Mouse (Mus musculus) layer of hippocampus, postnatal 36 days (tissue): ENCODE data around the gene Slc35b1. TPM values are rescaled to one million over a fixed set of nuclear protein-coding genes. Genes with fewer than 3 reads are reported as not detected.
"Not testable (repeated sequence)": the region's sequence is repeated elsewhere in the genome, so short reads cannot be mapped to it uniquely, and the experiment has no call there.

Experiments
- DNase-seq, 2 experiments: peaks; one replicate each; pipeline ENCODE4 v3.0.0; 2022
- total RNA-seq, 2 experiments: library from RNA; stranded (reverse); gene quantifications; 2 replicates each; pipeline ENCODE4 v1.2.3; 2021

Gene Slc35b1
- total RNA-seq, 2 experiments from 2014 or later, result 71.5 to 73.1 TPM

- no peak for DNase-seq
Observed at GRCm38 (mm10) chr11:95396548-95396947, 12.1 kb downstream of the Slc35b1 start.

- DNase-seq, result peak; percentile 64 to 70
Observed at GRCm38 (mm10) chr11:95397843-95398835, 13.6 kb downstream of the Slc35b1 start.

- no peak for DNase-seq
Observed at GRCm38 (mm10) chr11:95399520-95400020, 15.1 kb downstream of the Slc35b1 start.

GRCm38 (mm10) chr11:95401568-95401967, 17.1 kb downstream of the Slc35b1 start:
- DNase-seq, result no peak

GRCm38 (mm10) chr11:95402196-95402595, 17.7 kb downstream of the Slc35b1 start:
- no peak for DNase-seq

GRCm38 (mm10) chr11:95402658-95403101, 18.2 kb downstream of the Slc35b1 start:
- DNase-seq, result no peak

GRCm38 (mm10) chr11:95403382-95404340, 19.2 kb downstream of the Slc35b1 start:
- DNase-seq, result no peak

GRCm38 (mm10) chr11:95405771-95406170, 21.3 kb downstream of the Slc35b1 start:
- DNase-seq, result no peak

- DNase-seq, result not testable (repeated sequence)
Observed at GRCm38 (mm10) chr11:95406398-95406797, 21.9 kb downstream of the Slc35b1 start.

GRCm38 (mm10) chr11:95409450-95410112, 25.1 kb downstream of the Slc35b1 start:
- no peak for DNase-seq

GRCm38 (mm10) chr11:95411453-95412013, 27.0 kb downstream of the Slc35b1 start:
- DNase-seq, result no peak

GRCm38 (mm10) chr11:95412615-95413014, 28.1 kb downstream of the Slc35b1 start:
- no peak for DNase-seq

GRCm38 (mm10) chr11:95413641-95414535, 29.4 kb downstream of the Slc35b1 start, which contains the start of gene Spop:
TSS of gene Spop (plus strand) at chr11:95414080.
- DNase-seq, result peak; percentile 81 to 82

- DNase-seq, result peak; percentile 94 to 95
Observed at GRCm38 (mm10) chr11:95414536-95415161, 30.2 kb downstream of the Slc35b1 start.

- no peak for DNase-seq
Observed at GRCm38 (mm10) chr11:95415931-95416330, 31.4 kb downstream of the Slc35b1 start.

- no peak for DNase-seq
Observed at GRCm38 (mm10) chr11:95417341-95417740, 32.8 kb downstream of the Slc35b1 start.

GRCm38 (mm10) chr11:95420880-95421435, 36.5 kb downstream of the Slc35b1 start:
- DNase-seq, result no peak

GRCm38 (mm10) chr11:95423505-95423904, 39.0 kb downstream of the Slc35b1 start:
- no peak for DNase-seq

- no peak for DNase-seq
Observed at GRCm38 (mm10) chr11:95431344-95431743, 46.9 kb downstream of the Slc35b1 start.
